Mouse (Mus musculus): ENCODE data around the gene Il23r. TPM values are rescaled to one million over a fixed set of nuclear protein-coding genes. Genes with fewer than 3 reads are reported as not detected.

Il23r gene
- total and polyA plus RNA-seq, 3 experiments = not detected

DNA sequence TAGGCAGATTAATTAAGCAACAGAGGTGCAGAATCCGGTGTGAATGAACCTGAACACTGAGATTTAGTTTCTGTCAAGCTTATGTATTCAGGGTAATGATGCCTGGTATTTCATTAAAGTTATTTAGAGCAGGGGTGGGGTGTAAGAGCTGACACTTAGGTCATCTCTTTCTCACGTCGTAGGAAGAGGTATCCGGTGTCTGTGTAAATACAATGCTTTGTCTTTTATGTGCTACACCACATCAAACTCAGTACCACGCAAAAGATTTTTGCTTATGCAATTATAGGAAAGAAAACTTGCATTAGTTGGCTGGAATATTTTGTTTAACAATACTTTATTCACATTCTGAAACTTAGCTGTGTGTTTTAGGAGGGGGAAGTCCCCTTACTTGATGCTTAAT is 92.1 kb downstream of the Il23r start:
- Histone ChIP-seq H3K4me1 (ENCODE audit: control insufficient read depth in 1 of 2, insufficient read depth in 2 of 2) (peaks cover 0 to 2% of the 10 kb centered on the region in 2 experiments; a peak in 1 of 4 replicates), H3K4me2 (ENCODE audit: insufficient read depth, low read depth, poor library complexity, severe bottlenecking) (no peak overlapping the region), H3K27ac (ENCODE audit: insufficient read depth, low read depth) (no peak overlapping the region), H3K36me3 (replicated peaks in 1 of 2; ENCODE audit: control insufficient read depth in 1 of 2, insufficient read depth in 1 of 2, low read length in 1 of 2) (no peaks in the 10 kb centered on the region), H3K79me2 (replicated peaks; ENCODE audit: control insufficient read depth, extremely low read depth, insufficient read depth, poor library complexity, severe bottlenecking) (no peaks in the 10 kb centered on the region), H3K9ac (ENCODE audit: insufficient read depth, low read depth) (no peak overlapping the region), H3K9me3 (replicated peaks; ENCODE audit: low read length) (no peaks in the 10 kb centered on the region), H3K27me3 (replicated peaks) (no peaks in the 10 kb centered on the region), H3K4me3 (replicated peaks in 1 of 3; ENCODE audit: low read depth in 2 of 3, low read length in 2 of 3, poor library complexity in 1 of 3) (no peak overlapping the region)
- DNase-seq (ENCODE audit: extremely low read depth) = no peak
- TF ChIP-seq TBP (conservative IDR thresholded peaks at IDR 0.05; ENCODE audit: low read depth, low read length) (no peak), ELF1 (IDR thresholded peaks at IDR 0.05; ENCODE audit: low read depth, low read length) (no peak), ETS1 (conservative IDR thresholded peaks at IDR 0.05; ENCODE audit: low read depth, low read length) (no peak), SIN3A (IDR thresholded peaks at IDR 0.05; ENCODE audit: low read length) (no peak), NRF1 (IDR thresholded peaks at IDR 0.05; ENCODE audit: low read depth, low read length) (no peak), ZMIZ1 (IDR thresholded peaks at IDR 0.05; ENCODE audit: low read depth, low read length) (no peak), IRF4 (IDR thresholded peaks at IDR 0.05; ENCODE audit: low read depth, low read length) (no peak), MAZ (IDR thresholded peaks at IDR 0.05; ENCODE audit: low read depth, low read length) (no peak)
- in situ Hi-C loops (cut with MboI; ENCODE audit: low pct_ligation_motif_present, low pct_unique_long_range_greater_than_20kb, low sequenced_read_pairs) (no loop called here), dilution Hi-C loops (cut with MboI; ENCODE audit: extremely low pct_ligation_motif_present, extremely low pct_unique_long_range_greater_than_20kb, low sequenced_read_pairs) (no loop called here)

DNA sequence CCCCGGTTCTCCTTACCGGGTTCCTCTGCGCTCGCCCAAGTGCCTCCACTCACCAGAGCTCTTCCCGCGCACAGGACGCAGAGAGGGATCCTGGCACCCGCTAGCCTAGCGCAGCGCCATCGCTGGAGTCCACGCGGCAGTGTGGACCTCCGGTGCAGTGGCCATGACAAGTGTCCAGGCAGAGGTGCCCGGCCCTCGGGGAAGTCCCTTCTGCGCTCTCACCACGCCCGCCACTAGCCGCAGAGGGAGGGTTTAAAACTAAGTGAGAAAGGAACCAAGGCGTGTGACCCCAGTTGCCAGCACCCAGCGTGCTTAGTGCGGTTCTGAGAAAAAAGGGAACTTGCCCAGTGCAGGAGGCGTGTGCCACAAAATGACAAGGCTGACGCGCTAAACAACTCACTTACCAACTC is 115.7 kb downstream of the Il23r start, which contains the start of gene Il12rb2:
TSS of gene Il12rb2 (minus strand) at position 207 of the 410 bp plus-strand sequence.
- dilution Hi-C loops (cut with MboI; ENCODE audit: extremely low pct_ligation_motif_present, extremely low pct_unique_long_range_greater_than_20kb, low sequenced_read_pairs) (no loop called here), in situ Hi-C loops (cut with MboI; ENCODE audit: low pct_ligation_motif_present, low pct_unique_long_range_greater_than_20kb, low sequenced_read_pairs) (no loop called here)
- Histone ChIP-seq H3K36me3 (replicated peaks in 1 of 2; ENCODE audit: control insufficient read depth in 1 of 2, insufficient read depth in 1 of 2, low read length in 1 of 2) (no peaks in the 10 kb centered on the region), H3K4me2 (ENCODE audit: insufficient read depth, low read depth, poor library complexity, severe bottlenecking) (peak within 1 kb of the TSS; percentile 66), H3K79me2 (replicated peaks; ENCODE audit: control insufficient read depth, extremely low read depth, insufficient read depth, poor library complexity, severe bottlenecking) (no peaks in the 10 kb centered on the region), H3K9ac (ENCODE audit: insufficient read depth, low read depth) (0 out of 2 replicates have a peak within 1 kb of the TSS, but pooled peaks have one; percentile 19), H3K4me3 (replicated peaks in 1 of 3; ENCODE audit: low read depth in 2 of 3, low read length in 2 of 3, poor library complexity in 1 of 3) (no peak within 1 kb of the TSS), H3K27ac (ENCODE audit: insufficient read depth, low read depth) (no peak within 1 kb of the TSS), H3K27me3 (replicated peaks) (no peaks in the 10 kb centered on the region), H3K4me1 (ENCODE audit: control insufficient read depth in 1 of 2, insufficient read depth in 2 of 2) (peaks cover 2 to 12% of the 10 kb centered on the region in 2 experiments; a peak in 2 of 4 replicates), H3K9me3 (replicated peaks; ENCODE audit: low read length) (no peaks in the 10 kb centered on the region)
- DNase-seq (ENCODE audit: extremely low read depth) = peak; percentile 55
- TF ChIP-seq TBP (conservative IDR thresholded peaks at IDR 0.05; ENCODE audit: low read depth, low read length) = no peak
- peak; percentile 63 for TF ChIP-seq BHLHE40 (IDR thresholded peaks at IDR 0.05; ENCODE audit: low read depth, low read length)
- no peak for TF ChIP-seq TCF12 (IDR thresholded peaks at IDR 0.05; ENCODE audit: low read depth, low read length)
- TF ChIP-seq ZNF384 (IDR thresholded peaks at IDR 0.05; ENCODE audit: low read depth, low read length) = no peak
- 0 out of 2 replicates have a peak, but pooled peaks have one; percentile 32 for TF ChIP-seq SIN3A (IDR thresholded peaks at IDR 0.05; ENCODE audit: low read length)
- TF ChIP-seq EP300 (IDR thresholded peaks at IDR 0.05; ENCODE audit: low read length) = 0 out of 2 replicates have a peak, but pooled peaks have one; percentile 30
- peak; percentile 81; the same call in 1 of the 2 replicates for TF ChIP-seq MXI1 (IDR thresholded peaks at IDR 0.05; ENCODE audit: low read depth, low read length)
- TF ChIP-seq NRF1 (IDR thresholded peaks at IDR 0.05; ENCODE audit: low read depth, low read length) = no peak
- TF ChIP-seq MAX (IDR thresholded peaks at IDR 0.05; ENCODE audit: low read length) = peak; percentile 52; the same call in 1 of the 2 replicates
- 0 out of 2 replicates have a peak, but pooled peaks have one; percentile 15 for TF ChIP-seq MYC (IDR thresholded peaks at IDR 0.05; ENCODE audit: low read depth, low read length)

Other genes with a start within 250 kb of the Il23r start
- 0.08 and 0.17 TPM in 2 replicates for gene Il12rb2, start 115.7 kb downstream of the Il23r start, total RNA-seq (2012; rRNA removed)
- not detected in 2 replicates for gene Il12rb2, start 115.7 kb downstream of the Il23r start, total RNA-seq (2014; rRNA removed)
- gene Il12rb2, start 115.7 kb downstream of the Il23r start, polyA plus RNA-seq (2012; ENCODE audit: insufficient read length, low read depth) = 0.11 TPM in 1 of 2 replicates, not detected in the other
- not detected in 2 replicates for gene Tacstd2, start 43.9 kb upstream of the Il23r start, total RNA-seq (2012; rRNA removed)
- gene Tacstd2, start 43.9 kb upstream of the Il23r start, total RNA-seq (2014; rRNA removed) = not detected in 2 replicates
- gene Tacstd2, start 43.9 kb upstream of the Il23r start, polyA plus RNA-seq (2012; ENCODE audit: insufficient read length, low read depth) = not detected in 2 replicates

Measured in CH12.LX (cell line).